Mouse (Mus musculus): ENCODE results near the gene Nabp1. TPM values are rescaled to one million over a fixed set of nuclear protein-coding genes. Genes with fewer than 3 reads are reported as not detected.

Gene Nabp1
- total RNA-seq, 2 experiments from 2014 or later: 13.0 to 22.2 TPM

GRCm38 (mm10) chr1:51508543-51508942 is 30.3 kb upstream of the Nabp1 start:
- intact Hi-C loops (cut with DNase I): no loop called here
- H3K4me3 ChIP-seq: peak overlapping the region; percentile 16
- H3K27ac ChIP-seq: peak overlapping the region; percentile 38; the same call in 1 of the 2 replicates
- DNase-seq: no peak
- no peak for TF ChIP-seq CTCF (IDR thresholded peaks at IDR 0.05)

GRCm38 (mm10) chr1:51507436-51507835 is 29.2 kb upstream of the Nabp1 start:
- no peak overlapping the region for H3K4me3 ChIP-seq
- no peak for TF ChIP-seq CTCF (IDR thresholded peaks at IDR 0.05)
- intact Hi-C loops (cut with DNase I): no loop called here
- H3K27ac ChIP-seq: no peak overlapping the region
- DNase-seq: no peak

- intact Hi-C loops (cut with DNase I): no loop called here
- no peak for TF ChIP-seq CTCF (IDR thresholded peaks at IDR 0.05)
- Histone ChIP-seq H3K4me3 (no peak overlapping the region), H3K27ac (no peak overlapping the region)
- no peak for DNase-seq
Observed at GRCm38 (mm10) chr1:51506236-51506635, 28.0 kb upstream of the Nabp1 start.

- no peak overlapping the region for H3K27ac ChIP-seq
- no peak overlapping the region for H3K4me3 ChIP-seq
- intact Hi-C loops (cut with DNase I): no loop called here
- no peak for DNase-seq
- TF ChIP-seq CTCF (IDR thresholded peaks at IDR 0.05): no peak
Observed at GRCm38 (mm10) chr1:51505632-51506031, 27.4 kb upstream of the Nabp1 start.

- no peak for TF ChIP-seq CTCF (IDR thresholded peaks at IDR 0.05)
- Histone ChIP-seq H3K27ac (no peak overlapping the region), H3K4me3 (no peak overlapping the region)
- intact Hi-C loops (cut with DNase I): no loop called here
- DNase-seq: no peak
Observed at GRCm38 (mm10) chr1:51503055-51503454, 24.8 kb upstream of the Nabp1 start.

GRCm38 (mm10) chr1:51502353-51502752 is 24.1 kb upstream of the Nabp1 start:
- Histone ChIP-seq H3K4me3 (no peak overlapping the region), H3K27ac (no peak overlapping the region)
- no peak for DNase-seq
- TF ChIP-seq CTCF (IDR thresholded peaks at IDR 0.05): no peak
- intact Hi-C loops (cut with DNase I): no loop called here

GRCm38 (mm10) chr1:51501251-51501650 is 23.0 kb upstream of the Nabp1 start:
- TF ChIP-seq CTCF (IDR thresholded peaks at IDR 0.05): no peak
- no peak overlapping the region for H3K4me3 ChIP-seq
- H3K27ac ChIP-seq: no peak overlapping the region
- intact Hi-C loops (cut with DNase I): no loop called here
- no peak for DNase-seq

GRCm38 (mm10) chr1:51498601-51499098 is 20.4 kb upstream of the Nabp1 start:
- H3K27ac ChIP-seq: no peak overlapping the region
- intact Hi-C loops (cut with DNase I): no loop called here
- no peak for TF ChIP-seq CTCF (IDR thresholded peaks at IDR 0.05)

GRCm38 (mm10) chr1:51496163-51496562 is 17.9 kb upstream of the Nabp1 start:
- Histone ChIP-seq H3K4me3 (no peak overlapping the region), H3K27ac (no peak overlapping the region)
- no peak for TF ChIP-seq CTCF (IDR thresholded peaks at IDR 0.05)
- intact Hi-C loops (cut with DNase I): no loop called here
- DNase-seq: no peak

More at GRCm38 (mm10) chr1:51498601-51499098, 20.4 kb upstream of the Nabp1 start:
- H3K4me3 ChIP-seq: no peak overlapping the region
- no peak for DNase-seq

GRCm38 (mm10) chr1:51493592-51494307 is 15.5 kb upstream of the Nabp1 start:
- intact Hi-C loops (cut with DNase I): no loop called here
- Histone ChIP-seq H3K4me3 (no peak overlapping the region), H3K27ac (no peak overlapping the region)
- TF ChIP-seq CTCF (IDR thresholded peaks at IDR 0.05): no peak
- DNase-seq: no peak

- DNase-seq: no peak
- H3K4me3 ChIP-seq: no peak overlapping the region
- no peak overlapping the region for H3K27ac ChIP-seq
- intact Hi-C loops (cut with DNase I): no loop called here
- TF ChIP-seq CTCF (IDR thresholded peaks at IDR 0.05): no peak
Observed at GRCm38 (mm10) chr1:51486291-51486690, 8.1 kb upstream of the Nabp1 start.

GRCm38 (mm10) chr1:51480386-51480785 is 2.2 kb upstream of the Nabp1 start:
- no peak for TF ChIP-seq CTCF (IDR thresholded peaks at IDR 0.05)
- intact Hi-C loops (cut with DNase I): no loop called here

GRCm38 (mm10) chr1:51479691-51480090 is 1.5 kb upstream of the Nabp1 start:
- no peak for TF ChIP-seq CTCF (IDR thresholded peaks at IDR 0.05)
- intact Hi-C loops (cut with DNase I): loop anchor here (5.0 kb wide), 1 partner anchor 38 kb away; no protein-coding TSS in a partner anchor
- no peak overlapping the region for H3K4me3 ChIP-seq
- no peak for DNase-seq
- H3K27ac ChIP-seq: peak overlapping the region; percentile 93

More at GRCm38 (mm10) chr1:51480386-51480785, 2.2 kb upstream of the Nabp1 start:
- Histone ChIP-seq H3K27ac (no peak overlapping the region), H3K4me3 (no peak overlapping the region)
- no peak for DNase-seq

GRCm38 (mm10) chr1:51479027-51479329 is 753 bp upstream of the Nabp1 start:
- Histone ChIP-seq H3K4me3 (peak overlapping the region; percentile 96), H3K27ac (peak overlapping the region; percentile 93)
- no peak for DNase-seq
- intact Hi-C loops (cut with DNase I): loop anchor here (5.0 kb wide), 1 partner anchor 38 kb away; no protein-coding TSS in a partner anchor
- no peak for TF ChIP-seq CTCF (IDR thresholded peaks at IDR 0.05)
